Mouse (Mus musculus): ENCODE results near the gene Hist1h2ad. TPM values are rescaled to one million over a fixed set of nuclear protein-coding genes. Genes with fewer than 3 reads are reported as not detected.
A peak's percentile ranks its signal among the peaks of the same experiment; 100 is the strongest.
"Not testable (repeated sequence)": the region's sequence is repeated elsewhere in the genome, so short reads cannot be mapped to it uniquely, and the experiment has no call there.

Hist1h2ad gene
- polyA plus RNA-seq, 1 experiment = 1.6 TPM

DNA sequence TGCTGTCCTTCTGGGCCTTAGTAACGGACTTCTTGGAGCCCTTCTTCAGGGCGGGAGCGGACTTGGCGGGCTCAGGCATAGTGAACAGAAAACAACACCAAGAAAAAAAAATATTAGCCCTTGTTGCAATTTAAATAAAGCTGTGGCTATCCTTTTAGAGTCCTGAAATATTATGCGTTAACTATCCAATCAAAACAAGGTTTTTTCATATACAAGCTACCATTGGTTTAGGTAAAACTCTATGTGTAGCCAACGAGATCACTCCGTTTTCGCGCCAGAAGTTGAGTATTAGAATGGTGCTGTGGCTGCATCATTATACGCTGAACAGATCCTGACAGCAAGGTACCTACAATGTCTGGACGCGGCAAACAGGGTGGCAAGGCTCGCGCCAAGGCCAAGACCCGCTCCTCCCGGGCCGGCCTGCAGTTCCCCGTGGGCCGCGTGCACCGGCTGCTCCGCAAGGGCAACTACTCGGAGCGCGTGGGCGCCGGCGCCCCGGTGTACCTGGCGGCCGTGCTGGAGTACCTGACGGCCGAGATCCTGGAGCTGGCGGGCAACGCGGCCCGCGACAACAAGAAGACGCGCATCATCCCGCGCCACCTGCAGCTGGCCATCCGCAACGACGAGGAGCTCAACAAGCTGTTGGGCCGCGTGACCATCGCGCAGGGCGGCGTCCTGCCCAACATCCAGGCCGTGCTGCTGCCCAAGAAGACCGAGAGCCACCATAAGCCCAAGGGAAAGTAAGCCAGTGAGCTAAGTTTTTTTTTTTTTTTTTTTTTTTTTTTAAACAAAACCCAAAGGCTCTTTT is 40.4 kb upstream of the Hist1h2ad start, which contains the start of gene Hist1h2af:
TSS of gene Hist1h2af (plus strand) at position 347 of the 808 bp plus-strand sequence.
- peak within 1 kb of the TSS; percentile 88 for H3K4me2 ChIP-seq (ENCODE audit: low read depth)
- TF ChIP-seq POLR2AphosphoS2 (IDR thresholded peaks at IDR 0.05; ENCODE audit: insufficient read length, low read depth) (peak; percentile 79), POLR2A (IDR thresholded peaks at IDR 0.05; ENCODE audit: insufficient read length, low read depth) (peak; percentile 57), E2F4 (IDR thresholded peaks at IDR 0.05; ENCODE audit: insufficient read depth) (peak; percentile 68)
- H3K79me2 ChIP-seq (ENCODE audit: control insufficient read depth, insufficient read depth); H3ac ChIP-seq (ENCODE audit: control insufficient read depth, insufficient read length); H3K27me3 ChIP-seq (ENCODE audit: control insufficient read depth, insufficient read depth, insufficient read length); H3K36me3 ChIP-seq (ENCODE audit: control insufficient read depth, insufficient read depth): not testable (repeated sequence)
- peak within 1 kb of the TSS; percentile 41 for H3K4me3 ChIP-seq

DNA sequence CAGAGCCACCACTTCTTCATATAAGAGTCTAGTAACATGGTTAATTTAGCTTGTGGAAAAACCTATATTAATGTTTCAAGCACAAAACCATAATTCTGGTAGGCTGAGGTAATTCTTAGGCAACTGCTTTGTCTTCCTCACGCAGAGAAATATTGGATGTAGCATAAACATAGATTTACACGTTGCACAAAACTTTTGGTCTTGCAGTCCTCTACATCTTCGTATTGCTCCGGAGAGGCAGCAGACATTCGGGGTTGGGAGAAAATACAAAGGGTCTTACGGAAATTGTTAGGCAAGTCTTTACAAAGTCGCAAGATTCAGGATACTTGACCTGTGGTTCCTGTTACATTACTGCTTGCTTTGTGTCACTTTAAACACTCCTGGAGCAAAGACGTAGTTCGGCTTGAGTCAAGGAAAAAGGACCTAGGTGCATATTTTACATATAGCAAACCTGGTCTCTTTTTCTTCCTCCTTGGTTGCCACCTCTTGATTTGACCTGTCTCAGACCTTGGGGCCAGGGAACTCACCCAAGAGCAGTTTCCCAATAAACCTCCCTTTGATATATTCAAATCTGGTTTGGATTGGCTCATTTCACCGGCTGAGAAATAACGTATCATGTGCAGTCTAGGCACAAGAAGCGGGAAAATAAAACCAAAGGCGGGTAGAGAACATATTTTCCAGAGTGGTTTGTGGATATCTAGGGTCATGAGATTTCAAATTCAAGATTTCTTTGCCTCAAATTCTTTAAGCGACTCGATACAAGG is 39.6 kb upstream of the Hist1h2ad start:
- Histone ChIP-seq H3ac (ENCODE audit: control insufficient read depth, insufficient read length) (no peak overlapping the region), H3K4me3 (peak overlapping the region; percentile 41), H3K27me3 (ENCODE audit: control insufficient read depth, insufficient read depth, insufficient read length) (no peaks in the 10 kb centered on the region), H3K4me2 (ENCODE audit: low read depth) (peak overlapping the region; percentile 88), H3K79me2 (ENCODE audit: control insufficient read depth, insufficient read depth) (no peaks in the 10 kb centered on the region), H3K36me3 (ENCODE audit: control insufficient read depth, insufficient read depth) (no peaks in the 10 kb centered on the region)
- TF ChIP-seq POLR2AphosphoS2 (IDR thresholded peaks at IDR 0.05; ENCODE audit: insufficient read length, low read depth) (peak; percentile 59), USF1 (IDR thresholded peaks at IDR 0.05; ENCODE audit: low read depth) (no peak), CEBPB (IDR thresholded peaks at IDR 0.05; ENCODE audit: insufficient read depth, poor library complexity, severe bottlenecking) (no peak)

DNA sequence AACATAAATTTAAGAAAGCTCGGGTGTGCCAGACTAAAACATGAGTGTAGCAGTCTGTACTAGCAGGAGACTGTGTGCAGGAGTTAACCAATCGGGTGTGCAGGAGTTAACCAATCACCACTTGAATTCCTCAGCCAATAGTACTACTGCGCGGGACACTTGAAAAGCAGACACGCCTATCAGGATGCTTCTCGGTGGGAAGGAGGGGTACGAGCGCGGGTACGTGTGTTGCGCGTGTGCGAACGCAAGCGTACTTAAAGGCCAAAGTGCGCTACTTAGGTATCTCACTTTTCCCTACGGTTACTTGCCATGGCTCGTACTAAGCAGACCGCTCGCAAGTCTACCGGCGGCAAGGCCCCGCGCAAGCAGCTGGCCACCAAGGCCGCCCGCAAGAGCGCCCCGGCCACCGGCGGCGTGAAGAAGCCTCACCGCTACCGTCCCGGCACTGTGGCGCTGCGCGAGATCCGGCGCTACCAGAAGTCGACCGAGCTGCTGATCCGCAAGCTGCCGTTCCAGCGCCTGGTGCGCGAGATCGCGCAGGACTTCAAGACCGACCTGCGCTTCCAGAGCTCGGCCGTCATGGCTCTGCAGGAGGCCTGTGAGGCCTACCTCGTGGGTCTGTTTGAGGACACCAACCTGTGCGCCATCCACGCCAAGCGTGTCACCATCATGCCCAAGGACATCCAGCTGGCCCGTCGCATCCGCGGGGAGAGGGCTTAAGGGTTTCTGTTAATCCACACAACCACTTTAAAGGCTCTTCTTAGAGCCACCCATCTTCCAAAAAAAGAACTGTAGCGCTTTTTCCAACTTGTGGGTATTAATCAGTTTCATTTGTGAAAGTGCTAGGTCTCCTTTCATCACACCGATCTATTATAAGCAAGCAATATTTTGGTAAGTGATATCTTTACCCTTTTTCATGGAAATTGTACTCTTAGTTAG is 38.8 kb upstream of the Hist1h2ad start, which contains the start of gene Hist1h3g:
TSS of gene Hist1h3g (plus strand) at position 286 of the 939 bp plus-strand sequence.
- H3K4me3 ChIP-seq = peak within 1 kb of the TSS; percentile 41
- TF ChIP-seq POLR2A (IDR thresholded peaks at IDR 0.05; ENCODE audit: insufficient read length, low read depth) (peak; percentile 91), E2F4 (IDR thresholded peaks at IDR 0.05; ENCODE audit: insufficient read depth) (peak; percentile 100), MAX (IDR thresholded peaks at IDR 0.05; ENCODE audit: low read depth) (peak; percentile 56), POLR2AphosphoS2 (IDR thresholded peaks at IDR 0.05; ENCODE audit: insufficient read length, low read depth) (peak; percentile 98)
- not testable (repeated sequence) for H3K79me2 ChIP-seq (ENCODE audit: control insufficient read depth, insufficient read depth); H3K27me3 ChIP-seq (ENCODE audit: control insufficient read depth, insufficient read depth, insufficient read length); H3ac ChIP-seq (ENCODE audit: control insufficient read depth, insufficient read length); H3K36me3 ChIP-seq (ENCODE audit: control insufficient read depth, insufficient read depth)
- H3K4me2 ChIP-seq (ENCODE audit: low read depth) = peak within 1 kb of the TSS; percentile 88

- H3K4me3 ChIP-seq = peak overlapping the region; percentile 41
- H3ac ChIP-seq (ENCODE audit: control insufficient read depth, insufficient read length) = no peak overlapping the region
- H3K27me3 ChIP-seq (ENCODE audit: control insufficient read depth, insufficient read depth, insufficient read length) = no peaks in the 10 kb centered on the region
- no peaks in the 10 kb centered on the region for H3K79me2 ChIP-seq (ENCODE audit: control insufficient read depth, insufficient read depth)
- H3K4me2 ChIP-seq (ENCODE audit: low read depth) = peak overlapping the region; percentile 83
- TF ChIP-seq CEBPB (IDR thresholded peaks at IDR 0.05; ENCODE audit: insufficient read depth, poor library complexity, severe bottlenecking) (no peak), TCF12 (IDR thresholded peaks at IDR 0.05; ENCODE audit: insufficient read depth, poor library complexity, severe bottlenecking) (no peak), MYOG (IDR thresholded peaks at IDR 0.05; ENCODE audit: control insufficient read depth in 1 of 3, insufficient read depth in 1 of 3, insufficient read length in 2 of 3, low read depth in 2 of 3) (no peak), TCF3 (IDR thresholded peaks at IDR 0.05; ENCODE audit: insufficient read length, low read depth) (no peak), POLR2AphosphoS2 (IDR thresholded peaks at IDR 0.05; ENCODE audit: insufficient read length, low read depth) (peak; percentile 15), E2F4 (IDR thresholded peaks at IDR 0.05; ENCODE audit: insufficient read depth) (no peak), POLR2A (IDR thresholded peaks at IDR 0.05; ENCODE audit: insufficient read length, low read depth) (no peak), SRF (IDR thresholded peaks at IDR 0.05; ENCODE audit: control insufficient read depth, insufficient read length, low read depth) (no peak), REST (IDR thresholded peaks at IDR 0.05; ENCODE audit: insufficient read depth, insufficient read length) (no peak)
- no peaks in the 10 kb centered on the region for H3K36me3 ChIP-seq (ENCODE audit: control insufficient read depth, insufficient read depth)
These were observed 37.9 kb upstream of the Hist1h2ad start for GRCm38 (mm10) chr13:23536076-23536822.

Data from myocyte (in vitro differentiated cells).